Mouse (Mus musculus) liver, postnatal 0 days (tissue): Measurements from ENCODE around the gene Klhl5. TPM values are rescaled to one million over a fixed set of nuclear protein-coding genes. Genes with fewer than 3 reads are reported as not detected.

Experiments
- ATAC-seq: fragments of 200-750 bp; cut with Nextera tagmentation; 2 replicates; pipeline ENCODE4 v1.8.0; 2017; ENCODE audit warnings: mild to moderate bottlenecking, moderate library complexity
- DNase-seq: peaks from one replicate; pipeline ENCODE4 v3.0.0-alpha.2; 2016
- H3K27ac ChIP-seq: fragments of 300-500 bp; sonication (generic); 2 replicates; pipeline ENCODE4 v1.5.1; 2014; ENCODE audit warnings: antibody characterized with exemption, moderate library complexity, mild to moderate bottlenecking, low read depth
- H3K27me3 ChIP-seq: fragments of 300-500 bp; sonication (generic); 2 replicates; pipeline ENCODE4 v1.6.1; 2014; ENCODE audit warnings: low read length, control low read depth, mixed read lengths; ENCODE audit not compliant: insufficient read depth
- H3K36me3 ChIP-seq: fragments of 300-500 bp; sonication (generic); replicated peaks from 2 replicates; pipeline ENCODE4 v1.6.1; 2014; ENCODE audit warnings: mild to moderate bottlenecking, control low read depth, low read length, moderate library complexity, mixed read lengths; ENCODE audit not compliant: insufficient read depth
- H3K4me1 ChIP-seq: fragments of 300-500 bp; sonication (generic); 2 replicates; pipeline ENCODE4 v1.6.1; 2014; ENCODE audit warnings: antibody characterized with exemption, mild to moderate bottlenecking, control low read depth; ENCODE audit not compliant: insufficient read depth
- H3K4me2 ChIP-seq: fragments of 300-500 bp; sonication (generic); 2 replicates; pipeline ENCODE4 v1.6.1; 2014; ENCODE audit warnings: low read depth, mild to moderate bottlenecking, low read length, moderate library complexity, mixed read lengths
- H3K4me3 ChIP-seq: fragments of 300-500 bp; sonication (generic); 2 replicates; pipeline ENCODE4 v1.5.1; 2014; ENCODE audit warnings: low read depth, low read length
- H3K9ac ChIP-seq: fragments of 300-500 bp; sonication (generic); replicated peaks from 2 replicates; pipeline ENCODE4 v1.6.1; 2014; ENCODE audit warnings: mild to moderate bottlenecking, moderate library complexity
- H3K9me3 ChIP-seq: fragments of 300-500 bp; sonication (generic); 2 replicates; pipeline ENCODE4 v1.6.1; 2016; ENCODE audit warnings: mild to moderate bottlenecking, control low read depth, low read length, mixed read lengths
- CTCF ChIP-seq: sonication (generic); IDR thresholded peaks from 2 replicates; pipeline ENCODE4 v1.5.1; 2016; ENCODE audit warnings: antibody characterized with exemption, low read depth
- EP300 ChIP-seq: IDR thresholded peaks from 2 replicates; pipeline ENCODE4 v1.6.1; 2016; ENCODE audit warnings: antibody characterized with exemption, low read depth, mild to moderate bottlenecking
- WGBS: fragments of 180-500 bp; shearing (Covaris S2); extraction: QIAGEN DNeasy Blood & Tissue Kit; methylation state at CpG from one replicate; pipeline ENCODE4 v1.1.7; 2014; ENCODE audit not compliant: insufficient replicate concordance; 5-methylcytosine and 5-hydroxymethylcytosine counted together
- polyA plus RNA-seq: library from polyadenylated mRNA; unstranded; fragments of >200 nt; fragmentation: Nextera tagmentation; extraction: Ambion mirVana; gene quantifications from 2 replicates; pipeline ENCODE4 v1.2.1, GENCODE M21; 2015

Gene Klhl5
- polyA plus RNA-seq, 1 experiment from 2014 or later = 5.2 TPM

GRCm38 (mm10) chr5:65154287-65154686 is 46.9 kb downstream of the Klhl5 start:
- Histone ChIP-seq H3K4me2 (no peak overlapping the region), H3K9ac (no peak overlapping the region)
- 70% methylated on average over 6 of the region's 6 CpGs for WGBS

GRCm38 (mm10) chr5:65156853-65157252 is 49.5 kb downstream of the Klhl5 start:
- no peak overlapping the region for H3K4me3 ChIP-seq
- DNase-seq = peak; percentile 61

More at GRCm38 (mm10) chr5:65154287-65154686, 46.9 kb downstream of the Klhl5 start:
- no peak for ATAC-seq
- Histone ChIP-seq H3K4me1 (no peaks in the 10 kb centered on the region), H3K9me3 (no peaks in the 10 kb centered on the region), H3K4me3 (no peak overlapping the region), H3K27me3 (no peaks in the 10 kb centered on the region), H3K36me3 (peaks cover 11% of the 10 kb centered on the region), H3K27ac (no peak overlapping the region)
- no peak for TF ChIP-seq EP300
- no peak for TF ChIP-seq CTCF
- DNase-seq = no peak

GRCm38 (mm10) chr5:65157412-65158381 is 50.4 kb downstream of the Klhl5 start:
- no peak overlapping the region for H3K4me2 ChIP-seq
- TF ChIP-seq CTCF = peak; percentile 55
- TF ChIP-seq EP300 = peak; percentile 53

More at GRCm38 (mm10) chr5:65156853-65157252, 49.5 kb downstream of the Klhl5 start:
- TF ChIP-seq CTCF = peak; percentile 84
- no peak for TF ChIP-seq EP300
- WGBS = 67% methylated on average over 2 of the region's 2 CpGs
- Histone ChIP-seq H3K4me1 (no peaks in the 10 kb centered on the region), H3K9ac (no peak overlapping the region), H3K9me3 (no peaks in the 10 kb centered on the region), H3K4me2 (no peak overlapping the region), H3K27ac (no peak overlapping the region), H3K27me3 (no peaks in the 10 kb centered on the region), H3K36me3 (peaks cover 16% of the 10 kb centered on the region)
- ATAC-seq = no peak

GRCm38 (mm10) chr5:65158696-65159305 is 51.5 kb downstream of the Klhl5 start:
- Histone ChIP-seq H3K9me3 (no peaks in the 10 kb centered on the region), H3K9ac (no peak overlapping the region), H3K27ac (no peak overlapping the region), H3K27me3 (no peaks in the 10 kb centered on the region), H3K36me3 (peaks cover 8% of the 10 kb centered on the region), H3K4me2 (no peak overlapping the region), H3K4me1 (no peaks in the 10 kb centered on the region), H3K4me3 (no peak overlapping the region)
- no peak for ATAC-seq
- DNase-seq = no peak
- no peak for TF ChIP-seq CTCF
- TF ChIP-seq EP300 = no peak
- WGBS = 84% methylated on average over 20 of the region's 20 CpGs

More at GRCm38 (mm10) chr5:65157412-65158381, 50.4 kb downstream of the Klhl5 start:
- H3K27ac ChIP-seq = peak overlapping the region; percentile 34; the same call in 1 of the 2 replicates
- no peaks in the 10 kb centered on the region for H3K4me1 ChIP-seq
- no peaks in the 10 kb centered on the region for H3K9me3 ChIP-seq
- H3K27me3 ChIP-seq = no peaks in the 10 kb centered on the region
- H3K4me3 ChIP-seq = no peak overlapping the region
- peaks cover 13% of the 10 kb centered on the region for H3K36me3 ChIP-seq
- no peak overlapping the region for H3K9ac ChIP-seq
- ATAC-seq = peak; percentile 72
- WGBS = 61% methylated on average over 22 of the region's 22 CpGs
- DNase-seq = peak; percentile 34

- DNase-seq = no peak
- Histone ChIP-seq H3K27ac (no peak overlapping the region), H3K9ac (no peak overlapping the region), H3K4me2 (no peak overlapping the region), H3K4me3 (no peak overlapping the region), H3K9me3 (no peaks in the 10 kb centered on the region), H3K27me3 (no peaks in the 10 kb centered on the region), H3K36me3 (peaks cover 19% of the 10 kb centered on the region; the same call in 1 of the 2 replicates), H3K4me1 (no peaks in the 10 kb centered on the region)
- no peak for ATAC-seq
- TF ChIP-seq CTCF = no peak
- no peak for TF ChIP-seq EP300
- 81% methylated on average over 5 of the region's 5 CpGs for WGBS
These were observed 55.7 kb downstream of the Klhl5 start for GRCm38 (mm10) chr5:65163001-65163400.

GRCm38 (mm10) chr5:65163489-65164092 is 56.3 kb downstream of the Klhl5 start:
- Histone ChIP-seq H3K4me3 (no peak overlapping the region), H3K4me2 (no peak overlapping the region), H3K27me3 (no peaks in the 10 kb centered on the region), H3K4me1 (no peaks in the 10 kb centered on the region), H3K36me3 (peaks cover 19% of the 10 kb centered on the region; the same call in 1 of the 2 replicates), H3K9ac (no peak overlapping the region), H3K9me3 (no peaks in the 10 kb centered on the region), H3K27ac (no peak overlapping the region)
- no peak for ATAC-seq
- WGBS = 92% methylated on average over 17 of the region's 17 CpGs
- no peak for TF ChIP-seq CTCF
- no peak for TF ChIP-seq EP300
- no peak for DNase-seq
